Mouse (Mus musculus): ENCODE data around the gene Tbcel.

Tbcel gene

GRCm38 (mm10) chr9:42382063-42382462 is 125.5 kb downstream of the Tbcel start:
- DNase-seq, result no peak

GRCm38 (mm10) chr9:42378071-42378470 is 129.5 kb downstream of the Tbcel start:
- no peak for DNase-seq

- no peak for DNase-seq
Observed at GRCm38 (mm10) chr9:42377656-42378055, 130.0 kb downstream of the Tbcel start.

GRCm38 (mm10) chr9:42371670-42372368 is 135.8 kb downstream of the Tbcel start:
- no peak for DNase-seq
